Mouse (Mus musculus): Measurements from ENCODE around the gene Slc44a5. TPM values are rescaled to one million over a fixed set of nuclear protein-coding genes. Genes with fewer than 3 reads are reported as not detected.
"Not testable (repeated sequence)": the region's sequence is repeated elsewhere in the genome, so short reads cannot be mapped to it uniquely, and the experiment has no call there.

Slc44a5 gene
- total RNA-seq, 1 experiment, result 0.09 TPM

- in situ Hi-C loops (cut with MboI; ENCODE audit: low sequenced_read_pairs in 2 of 2, unreplicated experiment in 2 of 2), result loop anchor here in 1 of 2 experiments (10.0 kb wide), 2 partner anchors 228 to 258 kb away; no protein-coding TSS in a partner anchor
- TF ChIP-seq MAFK (IDR thresholded peaks at IDR 0.05; ENCODE audit: insufficient read depth, low read depth, low read length), result no peak
- Histone ChIP-seq H3K27ac (ENCODE audit: insufficient read depth, low read depth, low read length, poor library complexity, severe bottlenecking) (no peak overlapping the region), H3K9ac (ENCODE audit: insufficient read depth, low read depth, low read length, poor library complexity, severe bottlenecking) (no peak overlapping the region), H3K4me1 (ENCODE audit: control insufficient read depth in 2 of 2, insufficient read depth in 2 of 2, low read length in 2 of 2, poor library complexity in 1 of 2) (no peaks in the 10 kb centered on the region), H3K4me3 (ENCODE audit: insufficient read depth in 1 of 2, low read depth in 1 of 2, low read length in 2 of 2, poor library complexity in 1 of 2, severe bottlenecking in 1 of 2) (no peak overlapping the region), H3K36me3 (ENCODE audit: control insufficient read depth, insufficient read depth, low read length, poor library complexity, severe bottlenecking) (no peaks in the 10 kb centered on the region), H3K9me3 (ENCODE audit: control insufficient read depth, insufficient read depth, low read depth, low read length) (no peaks in the 10 kb centered on the region)
- no peak for DNase-seq (ENCODE audit: low read depth, low spot score)
Observed at GRCm38 (mm10) chr3:154222688-154223087, 249.5 kb downstream of the Slc44a5 start.

- Histone ChIP-seq H3K4me1 (ENCODE audit: control insufficient read depth in 2 of 2, insufficient read depth in 2 of 2, low read length in 2 of 2, poor library complexity in 1 of 2) (no peaks in the 10 kb centered on the region), H3K36me3 (ENCODE audit: control insufficient read depth, insufficient read depth, low read length, poor library complexity, severe bottlenecking) (no peaks in the 10 kb centered on the region), H3K9ac (ENCODE audit: insufficient read depth, low read depth, low read length, poor library complexity, severe bottlenecking) (no peak overlapping the region), H3K4me3 (ENCODE audit: insufficient read depth in 1 of 2, low read depth in 1 of 2, low read length in 2 of 2, poor library complexity in 1 of 2, severe bottlenecking in 1 of 2) (no peak overlapping the region), H3K9me3 (ENCODE audit: control insufficient read depth, insufficient read depth, low read depth, low read length) (no peaks in the 10 kb centered on the region), H3K27ac (ENCODE audit: insufficient read depth, low read depth, low read length, poor library complexity, severe bottlenecking) (no peak overlapping the region)
- in situ Hi-C loops (cut with MboI; ENCODE audit: low sequenced_read_pairs in 2 of 2, unreplicated experiment in 2 of 2), result loop anchor here (10.0 to 25.0 kb wide), 3 partner anchors 231 to 264 kb away; partner anchors contain the start of gene Slc44a5 (in 1 of the 2)
- no peak for TF ChIP-seq ZNF384 (IDR thresholded peaks at IDR 0.05; ENCODE audit: low read depth, low read length)
- peak; percentile 96 for TF ChIP-seq ZC3H11A (IDR thresholded peaks at IDR 0.05; ENCODE audit: borderline replicate concordance, low read depth, low read length)
- DNase-seq (ENCODE audit: low read depth, low spot score), result peak; percentile 62
Observed at GRCm38 (mm10) chr3:154226100-154226752, 253.0 kb downstream of the Slc44a5 start.

GRCm38 (mm10) chr3:154244932-154245331 is 271.7 kb downstream of the Slc44a5 start:
- no peaks in the 10 kb centered on the region for H3K36me3 ChIP-seq (ENCODE audit: control insufficient read depth, insufficient read depth, low read length, poor library complexity, severe bottlenecking)
- no peak overlapping the region for H3K9ac ChIP-seq (ENCODE audit: insufficient read depth, low read depth, low read length, poor library complexity, severe bottlenecking)
- TF ChIP-seq MAFK (IDR thresholded peaks at IDR 0.05; ENCODE audit: insufficient read depth, low read depth, low read length) (no peak), ZNF384 (IDR thresholded peaks at IDR 0.05; ENCODE audit: low read depth, low read length) (no peak), HCFC1 (IDR thresholded peaks at IDR 0.05; ENCODE audit: borderline replicate concordance, insufficient read depth, low read length) (no peak), ZC3H11A (IDR thresholded peaks at IDR 0.05; ENCODE audit: borderline replicate concordance, low read depth, low read length) (no peak), CHD2 (IDR thresholded peaks at IDR 0.05; ENCODE audit: low read depth, low read length) (no peak)
- DNase-seq (ENCODE audit: low read depth, low spot score), result no peak
- in situ Hi-C loops (cut with MboI; ENCODE audit: low sequenced_read_pairs in 2 of 2, unreplicated experiment in 2 of 2), result loop anchor here in 1 of 2 experiments (25.0 kb wide), 1 partner anchor 283 kb away; the partner anchor contains the start of gene Slc44a5
- H3K27ac ChIP-seq (ENCODE audit: insufficient read depth, low read depth, low read length, poor library complexity, severe bottlenecking), result no peak overlapping the region
- H3K9me3 ChIP-seq (ENCODE audit: control insufficient read depth, insufficient read depth, low read depth, low read length), result no peaks in the 10 kb centered on the region
- no peaks in the 10 kb centered on the region for H3K4me1 ChIP-seq (ENCODE audit: control insufficient read depth in 2 of 2, insufficient read depth in 2 of 2, low read length in 2 of 2, poor library complexity in 1 of 2)
- no peak overlapping the region for H3K4me3 ChIP-seq (ENCODE audit: insufficient read depth in 1 of 2, low read depth in 1 of 2, low read length in 2 of 2, poor library complexity in 1 of 2, severe bottlenecking in 1 of 2)

- H3K9me3 ChIP-seq (ENCODE audit: control insufficient read depth, insufficient read depth, low read depth, low read length), result no peaks in the 10 kb centered on the region
- no peak overlapping the region for H3K9ac ChIP-seq (ENCODE audit: insufficient read depth, low read depth, low read length, poor library complexity, severe bottlenecking)
- no peak overlapping the region for H3K4me3 ChIP-seq (ENCODE audit: insufficient read depth in 1 of 2, low read depth in 1 of 2, low read length in 2 of 2, poor library complexity in 1 of 2, severe bottlenecking in 1 of 2)
- H3K4me1 ChIP-seq (ENCODE audit: control insufficient read depth in 2 of 2, insufficient read depth in 2 of 2, low read length in 2 of 2, poor library complexity in 1 of 2), result no peaks in the 10 kb centered on the region
- no peaks in the 10 kb centered on the region for H3K36me3 ChIP-seq (ENCODE audit: control insufficient read depth, insufficient read depth, low read length, poor library complexity, severe bottlenecking)
- DNase-seq (ENCODE audit: low read depth, low spot score), result no peak
- no peak overlapping the region for H3K27ac ChIP-seq (ENCODE audit: insufficient read depth, low read depth, low read length, poor library complexity, severe bottlenecking)
- TF ChIP-seq CHD2 (IDR thresholded peaks at IDR 0.05; ENCODE audit: low read depth, low read length), result no peak
- TF ChIP-seq MAFK (IDR thresholded peaks at IDR 0.05; ENCODE audit: insufficient read depth, low read depth, low read length), result no peak
- in situ Hi-C loops (cut with MboI; ENCODE audit: low sequenced_read_pairs in 2 of 2, unreplicated experiment in 2 of 2), result no loop called here
Observed at GRCm38 (mm10) chr3:154251486-154251885, 278.2 kb downstream of the Slc44a5 start.

GRCm38 (mm10) chr3:154252219-154252618 is 279.0 kb downstream of the Slc44a5 start:
- no peak for DNase-seq (ENCODE audit: low read depth, low spot score)
- no peaks in the 10 kb centered on the region for H3K36me3 ChIP-seq (ENCODE audit: control insufficient read depth, insufficient read depth, low read length, poor library complexity, severe bottlenecking)
- H3K9me3 ChIP-seq (ENCODE audit: control insufficient read depth, insufficient read depth, low read depth, low read length), result no peaks in the 10 kb centered on the region
- H3K9ac ChIP-seq (ENCODE audit: insufficient read depth, low read depth, low read length, poor library complexity, severe bottlenecking), result no peak overlapping the region
- H3K27ac ChIP-seq (ENCODE audit: insufficient read depth, low read depth, low read length, poor library complexity, severe bottlenecking), result no peak overlapping the region
- in situ Hi-C loops (cut with MboI; ENCODE audit: low sequenced_read_pairs in 2 of 2, unreplicated experiment in 2 of 2), result no loop called here
- no peak overlapping the region for H3K4me3 ChIP-seq (ENCODE audit: insufficient read depth in 1 of 2, low read depth in 1 of 2, low read length in 2 of 2, poor library complexity in 1 of 2, severe bottlenecking in 1 of 2)
- no peaks in the 10 kb centered on the region for H3K4me1 ChIP-seq (ENCODE audit: control insufficient read depth in 2 of 2, insufficient read depth in 2 of 2, low read length in 2 of 2, poor library complexity in 1 of 2)
- no peak for TF ChIP-seq ZC3H11A (IDR thresholded peaks at IDR 0.05; ENCODE audit: borderline replicate concordance, low read depth, low read length)
- TF ChIP-seq ZNF384 (IDR thresholded peaks at IDR 0.05; ENCODE audit: low read depth, low read length), result no peak
- TF ChIP-seq HCFC1 (IDR thresholded peaks at IDR 0.05; ENCODE audit: borderline replicate concordance, insufficient read depth, low read length), result no peak

- H3K9me3 ChIP-seq (ENCODE audit: control insufficient read depth, insufficient read depth, low read depth, low read length); H3K36me3 ChIP-seq (ENCODE audit: control insufficient read depth, insufficient read depth, low read length, poor library complexity, severe bottlenecking); H3K9ac ChIP-seq (ENCODE audit: insufficient read depth, low read depth, low read length, poor library complexity, severe bottlenecking); H3K4me3 ChIP-seq (ENCODE audit: insufficient read depth in 1 of 2, low read depth in 1 of 2, low read length in 2 of 2, poor library complexity in 1 of 2, severe bottlenecking in 1 of 2); H3K27ac ChIP-seq (ENCODE audit: insufficient read depth, low read depth, low read length, poor library complexity, severe bottlenecking); DNase-seq (ENCODE audit: low read depth, low spot score); in situ Hi-C loops (cut with MboI; ENCODE audit: low sequenced_read_pairs in 2 of 2, unreplicated experiment in 2 of 2); H3K4me1 ChIP-seq (ENCODE audit: control insufficient read depth in 2 of 2, insufficient read depth in 2 of 2, low read length in 2 of 2, poor library complexity in 1 of 2): not testable (repeated sequence)
Observed at GRCm38 (mm10) chr3:154254187-154254586, 281.0 kb downstream of the Slc44a5 start.
